Mouse (Mus musculus) c-Kit-positive CD71-negative TER-119-negative erythroid progenitor cells, embryonic 14.5 days (primary cell): Measurements from ENCODE around the gene Castor1.

Experiments used
- DNase-seq: peaks from one replicate; pipeline ENCODE4 v3.0.0-alpha.2; 2013; ENCODE audit warnings: low read depth

Gene Castor1

DNA sequence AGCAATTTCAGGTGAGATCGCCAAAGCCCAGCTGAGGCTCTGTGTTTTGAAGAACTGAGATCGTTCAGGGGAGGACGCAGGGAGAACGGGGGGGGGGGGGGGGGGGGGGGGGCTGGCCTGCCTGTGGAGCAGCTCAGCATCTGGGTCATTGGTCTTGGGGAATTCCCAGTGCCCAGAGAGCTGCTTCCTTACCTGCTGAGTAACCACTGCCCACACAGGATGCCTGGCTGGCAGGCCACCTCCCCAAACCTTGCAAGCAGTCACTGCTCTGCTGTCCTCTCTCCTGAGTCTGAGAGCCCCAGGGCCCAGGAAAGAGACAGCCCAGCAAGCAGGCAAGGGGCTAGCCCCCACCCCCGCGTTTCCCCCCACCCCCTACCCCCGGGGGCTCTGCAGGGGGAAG lies 44.8 kb downstream of the Castor1 start:
- DNase-seq: no peak

DNA sequence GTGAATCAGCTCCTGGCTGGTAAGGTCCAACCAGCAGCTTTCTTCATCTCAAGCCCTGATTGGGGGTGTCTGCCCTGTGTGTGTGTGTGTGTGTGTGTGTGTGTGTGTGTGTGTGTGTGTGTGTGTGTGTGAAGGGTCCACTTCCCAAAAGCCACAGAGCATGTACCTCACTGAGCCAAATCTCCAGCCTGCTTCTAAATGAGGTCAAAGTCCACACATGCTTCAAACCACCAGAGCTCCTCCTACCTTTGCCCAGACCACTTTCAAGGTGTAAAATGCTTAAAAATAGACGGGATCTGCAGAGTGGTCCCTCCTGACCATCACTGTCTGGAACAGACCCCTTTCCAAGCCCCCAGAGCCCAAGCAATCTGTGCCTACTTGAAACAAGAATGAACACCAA lies 45.3 kb downstream of the Castor1 start:
- DNase-seq: no peak

DNA sequence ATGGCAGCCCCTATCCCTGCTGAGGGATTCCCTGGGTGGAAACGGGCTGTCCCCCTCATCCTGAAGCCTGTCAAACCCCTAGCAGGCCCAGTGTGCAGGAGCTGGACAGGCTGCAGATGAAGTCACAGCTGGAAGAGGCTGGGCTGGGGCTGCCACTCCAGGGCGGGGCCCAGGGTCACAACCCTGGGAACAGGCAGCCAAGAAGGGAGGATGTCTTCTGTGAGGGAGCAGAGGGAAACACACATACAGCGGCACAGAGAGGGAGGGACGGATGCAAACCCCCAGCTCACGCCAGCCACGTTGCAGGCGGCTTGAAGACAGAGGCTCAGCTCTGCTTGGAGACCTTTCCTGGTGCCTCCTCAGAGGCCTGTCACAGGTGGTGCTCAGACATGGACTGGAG lies 46.0 kb downstream of the Castor1 start:
- no peak for DNase-seq

DNA sequence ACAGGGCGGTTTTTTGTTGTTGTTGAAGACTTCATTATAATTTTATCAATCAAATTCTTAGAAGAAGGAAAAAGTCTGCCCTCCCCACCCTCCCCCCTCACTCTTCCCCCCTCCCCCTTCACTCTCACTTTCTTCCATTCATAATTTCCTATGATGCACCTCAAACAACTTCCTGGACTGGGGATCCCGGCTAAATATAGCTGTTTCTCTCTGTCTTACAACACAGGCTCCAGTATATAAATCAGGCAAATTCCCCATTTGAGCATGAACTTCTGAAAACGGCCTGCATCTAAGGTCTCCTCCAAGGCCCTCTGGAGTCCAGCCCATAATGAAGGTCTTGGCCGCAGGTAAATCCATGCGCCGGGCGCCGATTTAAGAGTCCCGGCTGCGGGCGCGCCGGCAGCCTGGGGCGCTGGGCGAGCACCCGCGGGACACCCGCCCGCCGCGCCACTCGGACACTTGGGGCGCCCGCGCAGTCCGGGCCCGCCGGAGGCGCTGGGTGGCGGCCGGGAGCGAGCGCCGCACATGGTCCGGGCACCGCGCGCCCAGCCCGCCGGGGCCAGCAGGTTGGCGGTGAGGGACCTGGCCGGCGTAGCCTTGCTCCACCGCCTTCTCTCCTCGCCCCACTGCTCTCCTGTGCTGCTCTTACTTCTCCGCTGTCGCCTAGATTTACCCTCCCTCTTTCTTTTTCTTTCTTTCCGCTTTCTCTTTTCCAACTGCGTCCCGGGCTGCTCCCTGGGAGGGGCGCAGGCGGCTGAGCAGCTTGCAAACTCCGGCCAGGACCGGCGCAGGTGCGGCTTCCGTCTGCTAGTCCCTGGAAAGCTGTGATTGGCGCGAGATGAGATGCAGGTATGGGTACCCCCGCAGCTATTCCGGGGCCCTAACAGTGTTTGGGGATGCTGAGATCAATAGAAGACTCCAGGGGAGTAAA lies 48.5 kb downstream of the Castor1 start:
- DNase-seq: no peak

DNA sequence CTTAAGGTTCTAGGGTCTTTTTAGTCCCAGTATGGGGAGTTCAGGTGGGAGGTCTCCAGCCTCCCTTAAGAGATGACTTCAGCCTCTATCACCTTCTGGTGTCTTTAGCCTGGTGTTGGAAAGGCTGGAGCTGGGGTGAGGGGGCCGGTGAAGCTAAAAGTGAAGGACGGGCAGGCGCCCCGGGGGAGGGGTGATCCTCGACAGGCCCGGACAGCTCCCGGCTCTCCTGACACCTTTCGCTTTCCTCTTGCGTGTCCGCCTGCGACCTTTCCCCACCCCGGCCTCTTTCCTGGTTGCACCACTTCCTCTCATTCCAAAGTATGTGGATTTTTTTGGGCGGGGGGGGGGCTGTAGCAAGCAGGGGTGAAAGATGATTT lies 49.2 kb downstream of the Castor1 start:
- DNase-seq: no peak

DNA sequence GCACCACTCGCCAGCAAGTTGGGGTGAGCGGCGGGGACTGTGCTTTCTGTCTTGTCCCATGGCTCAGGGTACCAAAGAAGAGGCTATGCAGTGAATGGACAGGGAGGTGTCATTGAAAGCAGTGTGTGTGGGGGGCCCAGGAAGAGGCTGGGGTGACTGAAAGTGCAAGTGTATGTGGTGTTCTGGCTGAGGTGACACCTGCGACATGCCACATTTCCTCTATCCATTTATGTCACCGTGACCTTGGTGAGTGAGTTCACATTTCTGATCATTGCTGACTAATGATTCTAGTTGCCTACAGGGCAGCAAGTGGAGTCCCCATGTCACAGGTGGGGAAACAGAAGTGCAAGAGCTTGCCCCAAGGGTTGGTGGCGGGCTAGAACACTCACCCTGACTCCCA lies 50.5 kb downstream of the Castor1 start:
- DNase-seq: no peak

DNA sequence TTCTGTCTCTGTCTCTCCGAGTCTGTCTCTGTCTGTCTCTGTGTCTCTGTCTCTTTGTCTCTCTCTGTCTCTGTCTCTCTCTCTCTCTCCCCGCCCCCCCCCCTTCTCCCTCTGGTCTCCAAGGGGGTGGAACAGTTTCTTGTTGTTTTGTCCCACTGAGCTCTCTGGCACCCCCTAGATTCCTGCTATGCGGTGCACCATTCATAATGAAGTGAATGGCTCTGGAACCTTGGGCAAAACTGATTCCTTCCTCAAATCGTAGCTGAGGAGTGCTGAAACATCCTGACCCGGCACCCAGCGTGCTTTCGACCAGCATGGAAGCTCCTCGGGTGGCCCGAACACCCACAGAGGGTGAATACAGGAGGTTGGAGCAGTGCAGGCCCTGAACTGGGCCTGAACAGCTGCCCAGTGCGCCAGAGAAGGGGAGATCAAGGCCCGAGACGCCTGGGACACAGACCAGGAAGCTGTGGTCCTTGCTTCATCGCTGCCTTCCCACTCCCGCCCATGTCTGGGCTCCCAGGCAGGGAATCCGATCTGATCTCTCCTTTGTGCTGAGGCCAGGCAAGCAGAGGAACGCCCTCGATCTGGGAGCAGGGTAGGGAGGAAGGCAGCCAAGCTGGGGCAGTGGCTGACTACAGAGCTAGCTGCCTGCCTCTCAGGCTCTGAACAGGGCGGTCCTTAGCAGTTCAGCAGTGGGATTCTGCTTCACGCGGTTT lies 52.9 kb downstream of the Castor1 start:
- no peak for DNase-seq

DNA sequence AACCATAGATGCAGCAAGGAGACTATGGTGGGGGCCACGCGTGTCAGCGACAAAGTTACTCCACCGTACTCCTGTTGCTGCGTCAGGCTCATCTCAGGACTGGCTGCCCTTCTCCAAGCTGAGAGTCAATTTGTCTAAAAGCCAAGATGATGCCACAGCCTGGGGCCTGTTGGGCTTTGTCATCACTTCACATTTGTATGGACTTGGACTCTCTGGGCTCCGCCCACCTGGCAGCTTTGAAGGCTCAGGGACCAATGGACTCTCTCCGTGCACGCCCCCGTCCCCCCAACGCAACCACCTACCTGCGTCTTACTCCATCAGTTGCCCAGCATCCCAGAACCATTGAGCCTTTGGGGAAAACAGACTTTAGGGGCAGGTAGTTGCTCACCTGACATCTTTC lies 53.5 kb downstream of the Castor1 start:
- DNase-seq: no peak
